Mouse (Mus musculus): ENCODE data around the gene Ascl1.

Gene Ascl1

DNA sequence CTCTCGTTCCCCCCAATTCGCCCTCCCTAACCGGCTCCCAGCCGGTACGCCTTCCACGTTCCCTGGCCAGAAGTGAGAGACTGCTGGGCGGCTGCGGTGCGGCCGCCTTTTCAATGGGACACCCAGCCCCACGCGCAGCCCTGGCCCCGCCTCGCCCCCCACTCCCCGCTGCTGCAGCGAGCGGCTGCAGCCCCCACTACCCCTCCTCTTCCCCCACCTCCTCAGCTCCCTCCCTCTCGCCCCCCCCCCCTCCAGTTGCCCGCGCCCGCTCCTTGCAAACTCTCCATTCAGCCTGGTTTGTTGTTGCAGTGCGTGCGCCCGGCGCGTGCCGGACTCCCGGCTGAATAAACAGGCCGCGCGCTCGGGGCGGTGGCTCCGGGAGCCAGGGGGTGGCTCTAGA lies at the start of gene Ascl1:
Ascl1 (minus strand) TSS at position 85 of the 400 bp plus-strand sequence.
- no peak for DNase-seq (ENCODE audit: low spot score in 2 of 2)

DNA sequence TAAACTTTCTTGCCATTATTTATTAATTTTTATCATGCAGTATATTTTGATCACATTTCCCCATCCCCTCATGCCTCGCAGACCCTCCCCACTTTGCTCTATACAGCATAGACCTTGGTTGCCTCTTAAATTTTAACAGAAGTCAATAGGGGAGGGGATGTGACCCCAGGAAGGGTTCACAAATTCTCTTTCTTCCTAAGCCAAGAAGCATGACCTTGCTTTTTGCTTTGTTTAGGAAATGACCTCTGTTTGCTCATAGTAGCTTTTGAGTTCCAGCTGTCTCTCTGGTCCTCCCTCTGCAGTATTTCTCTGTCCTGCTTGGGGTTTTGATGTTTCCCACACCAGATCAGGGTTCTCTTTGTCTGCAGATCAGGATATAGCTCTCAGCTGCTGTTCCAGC lies 40.7 kb upstream of the Ascl1 start:
- DNase-seq (ENCODE audit: low spot score in 2 of 2): no peak

DNA sequence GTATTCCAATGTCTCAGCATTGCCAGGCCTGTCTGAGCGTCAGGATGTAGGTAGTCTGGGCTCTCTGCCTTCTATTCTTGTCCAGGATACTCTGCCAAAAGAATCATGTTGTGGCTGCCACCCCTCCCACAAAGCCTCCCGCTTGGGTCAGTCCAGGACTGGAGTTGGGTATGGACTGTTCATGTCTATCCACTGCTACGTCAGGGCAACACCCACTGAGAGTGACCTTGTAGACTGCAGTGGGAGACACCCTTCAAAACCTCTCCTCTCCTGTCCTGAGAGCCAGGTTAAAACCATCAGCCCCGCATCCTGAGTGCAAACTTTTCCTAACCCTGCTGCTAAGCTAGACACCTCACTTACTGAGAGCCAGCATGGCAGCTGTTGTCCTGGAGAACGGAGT lies 28.2 kb upstream of the Ascl1 start, which contains the start of gene Pah:
Pah (plus strand) TSS at position 150 of the 400 bp plus-strand sequence.
- no peak for DNase-seq (ENCODE audit: low spot score in 2 of 2)

DNA sequence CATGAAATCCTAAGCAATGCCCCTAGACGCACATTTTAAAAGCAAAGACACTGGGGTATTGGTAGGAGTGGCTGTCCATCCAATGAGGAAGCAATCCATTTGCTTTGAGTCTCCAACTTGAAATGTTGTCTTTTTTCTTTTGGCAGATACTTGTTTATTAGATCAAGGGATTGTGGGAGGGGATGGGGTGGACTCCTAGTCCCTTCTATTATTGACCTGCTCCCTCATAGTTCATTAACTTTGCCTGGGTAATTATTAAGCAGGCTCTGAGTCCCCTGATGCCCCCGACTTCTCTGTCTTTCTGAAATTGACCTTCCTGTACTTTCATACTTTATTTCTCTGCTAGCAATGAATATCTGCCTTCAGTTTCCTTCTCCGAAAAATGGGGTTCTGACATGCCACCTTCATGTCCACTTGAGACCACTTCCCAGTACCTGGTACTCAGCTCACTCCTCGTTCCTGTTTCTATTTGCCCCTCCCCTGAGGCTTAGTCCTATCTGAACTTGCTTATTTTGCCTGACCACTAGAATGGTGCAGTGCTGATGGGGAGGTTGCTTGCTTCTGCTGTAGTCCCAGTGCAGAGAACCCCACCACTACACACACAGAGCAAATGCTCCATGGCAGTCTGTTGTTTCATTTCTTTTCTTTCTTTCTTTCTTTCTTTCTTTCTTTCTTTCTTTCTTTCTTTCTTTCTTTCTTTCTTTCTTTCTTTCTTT lies 27.1 kb upstream of the Ascl1 start:
- DNase-seq (ENCODE audit: low spot score in 2 of 2): no peak

DNA sequence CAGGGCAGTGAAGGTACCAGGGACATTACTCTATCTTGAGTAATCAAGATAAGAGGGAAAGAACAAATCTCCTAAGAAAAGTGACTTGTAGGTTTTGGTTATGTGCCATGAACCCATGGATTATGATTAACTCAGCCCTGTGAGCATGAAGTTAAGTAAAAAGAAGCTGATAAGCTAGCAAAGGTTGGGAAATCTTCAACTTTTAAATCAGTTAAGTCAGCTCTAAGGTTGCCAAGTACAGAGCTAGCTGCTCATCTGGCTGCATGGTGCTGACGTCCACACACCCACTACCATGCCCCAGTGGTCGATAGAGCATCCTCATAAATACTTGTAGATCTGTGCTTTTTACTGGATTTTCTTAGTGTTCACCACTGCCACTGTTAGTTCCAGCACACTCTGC lies 25.1 kb upstream of the Ascl1 start:
- no peak for DNase-seq (ENCODE audit: low spot score in 2 of 2)

DNA sequence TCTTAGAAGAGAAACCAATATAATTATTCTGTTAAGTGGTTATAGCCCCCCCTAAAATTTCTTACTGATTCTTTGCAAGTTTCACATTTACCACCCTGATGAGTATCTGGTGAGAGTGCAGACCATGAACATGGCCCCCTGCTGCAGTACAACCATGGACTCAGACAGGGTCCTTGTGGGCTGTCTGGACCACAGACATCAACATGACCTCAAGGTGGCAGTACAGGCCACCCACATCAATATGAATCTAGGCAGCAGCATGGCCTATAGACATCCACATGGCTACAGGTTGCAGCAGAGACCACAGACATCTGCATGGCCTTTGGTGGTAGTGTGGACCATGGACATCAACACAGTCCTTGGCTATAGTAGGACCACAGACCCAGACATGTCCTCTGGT lies 19.6 kb upstream of the Ascl1 start:
- no peak for DNase-seq (ENCODE audit: low spot score in 2 of 2)

DNA sequence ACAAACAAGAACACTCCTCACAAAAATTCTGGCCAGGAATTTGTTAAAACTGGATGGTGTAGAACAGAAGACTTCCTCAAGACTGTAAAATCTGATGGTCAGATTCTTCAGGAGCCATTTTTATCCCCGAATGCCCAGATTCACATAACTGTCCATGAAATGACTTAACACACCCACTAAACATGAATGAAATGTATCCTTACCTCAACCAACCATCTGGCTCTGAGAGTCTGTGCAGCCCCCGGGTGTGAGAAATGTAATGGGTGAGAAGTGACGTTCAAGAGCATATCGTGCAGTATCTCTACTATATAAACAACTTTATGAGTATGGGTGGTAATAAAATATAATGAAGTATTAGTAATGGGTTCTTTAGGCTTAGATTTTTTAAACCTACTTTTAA lies 15.1 kb upstream of the Ascl1 start:
- no peak for DNase-seq (ENCODE audit: low spot score in 2 of 2)

DNA sequence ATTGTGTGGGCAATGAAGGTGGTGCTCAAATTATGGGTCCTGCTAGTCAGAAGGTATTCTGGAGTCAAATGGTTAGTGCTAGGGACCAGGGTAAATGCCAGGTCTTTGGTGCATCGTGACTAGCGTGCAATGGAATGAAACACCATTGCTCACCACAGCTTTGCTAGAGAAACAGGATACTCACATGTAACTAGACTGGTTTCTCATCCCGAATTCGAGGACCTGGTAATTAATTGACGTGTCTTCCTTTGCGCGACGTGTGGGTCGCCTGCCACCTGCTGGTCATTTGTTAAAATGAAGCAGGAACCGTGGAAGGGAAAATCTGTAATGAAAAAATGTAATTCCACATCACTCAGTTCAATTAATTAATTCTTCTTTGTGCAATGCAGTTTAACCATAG lies 10.5 kb upstream of the Ascl1 start:
- peak in 1 of 2 experiments; percentile 38 for DNase-seq (ENCODE audit: low spot score in 2 of 2)

DNA sequence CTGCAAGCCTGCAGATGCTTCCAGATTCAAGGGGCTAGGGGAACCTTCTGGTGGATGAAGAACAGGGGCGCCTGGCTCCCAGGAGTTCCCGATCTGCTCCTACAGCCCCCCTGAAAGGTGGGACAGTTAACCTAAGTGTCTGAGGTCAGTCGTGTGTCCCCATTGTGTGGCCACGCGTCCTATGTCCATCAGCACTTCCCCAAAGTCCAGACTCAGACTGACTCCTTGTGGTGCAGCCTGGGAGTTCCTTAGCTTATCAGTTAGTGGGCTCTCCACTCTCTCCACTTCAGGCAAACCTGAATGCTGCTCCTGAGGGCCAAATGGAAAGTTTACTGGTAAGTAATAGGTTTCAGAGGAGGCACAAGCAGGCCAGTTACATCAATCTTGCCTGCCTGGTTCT lies 8.8 kb upstream of the Ascl1 start:
- no peak for DNase-seq (ENCODE audit: low spot score in 2 of 2)

DNA sequence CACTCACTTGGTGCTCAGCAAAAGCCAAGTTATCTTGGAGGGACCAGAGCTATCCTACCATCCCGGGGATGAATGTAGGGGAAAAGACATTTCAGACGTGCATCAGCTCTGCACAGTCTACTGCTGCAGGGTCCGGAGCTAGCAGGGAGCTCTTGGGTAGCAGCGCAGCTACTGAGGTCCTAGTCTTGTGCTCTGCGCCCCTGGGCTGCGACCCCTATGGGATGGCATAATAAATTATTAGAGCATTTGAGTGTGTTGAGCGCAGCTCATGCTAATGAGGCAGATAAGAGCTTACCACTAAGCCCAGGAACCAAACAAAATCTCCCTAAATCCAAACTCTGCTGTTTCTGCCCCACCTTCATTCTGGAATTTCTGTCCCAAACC lies 8.2 kb upstream of the Ascl1 start:
- no peak for DNase-seq (ENCODE audit: low spot score in 2 of 2)

DNA sequence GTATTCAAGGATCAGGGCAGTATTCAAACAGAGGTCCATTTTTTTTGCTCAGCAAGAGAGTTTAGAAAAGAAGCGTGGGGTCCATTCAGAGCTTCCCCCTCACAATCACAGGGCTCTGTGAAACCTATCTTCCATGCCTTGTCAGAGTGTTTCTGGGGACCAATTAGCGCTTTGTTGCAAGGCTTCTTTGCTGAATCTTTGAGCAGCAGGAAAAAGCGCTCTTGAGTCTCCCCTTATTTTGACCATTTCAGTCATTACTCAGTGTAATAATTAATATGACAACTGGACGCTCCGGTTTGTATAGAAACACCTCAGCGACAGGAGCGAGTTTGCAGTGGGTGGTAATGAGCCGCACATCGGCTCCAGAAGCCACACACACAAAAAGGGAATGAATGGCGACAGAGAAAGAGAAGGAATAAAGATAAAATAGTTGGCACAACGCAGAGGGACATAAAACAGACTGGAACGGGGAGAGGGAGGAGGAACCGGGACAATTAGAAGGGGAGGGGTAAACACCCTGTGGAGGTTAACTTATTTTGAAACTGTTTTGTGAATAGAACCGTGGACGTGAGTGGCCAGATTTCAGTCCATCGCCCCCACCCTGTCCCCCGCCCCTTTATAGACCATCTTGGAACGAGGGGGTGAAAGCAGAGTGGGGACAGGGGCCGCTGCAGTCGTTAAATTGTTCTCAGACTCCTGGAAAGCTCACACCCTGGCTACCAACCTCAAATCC lies 7.6 kb upstream of the Ascl1 start:
- DNase-seq (ENCODE audit: low spot score in 2 of 2): no peak

DNA sequence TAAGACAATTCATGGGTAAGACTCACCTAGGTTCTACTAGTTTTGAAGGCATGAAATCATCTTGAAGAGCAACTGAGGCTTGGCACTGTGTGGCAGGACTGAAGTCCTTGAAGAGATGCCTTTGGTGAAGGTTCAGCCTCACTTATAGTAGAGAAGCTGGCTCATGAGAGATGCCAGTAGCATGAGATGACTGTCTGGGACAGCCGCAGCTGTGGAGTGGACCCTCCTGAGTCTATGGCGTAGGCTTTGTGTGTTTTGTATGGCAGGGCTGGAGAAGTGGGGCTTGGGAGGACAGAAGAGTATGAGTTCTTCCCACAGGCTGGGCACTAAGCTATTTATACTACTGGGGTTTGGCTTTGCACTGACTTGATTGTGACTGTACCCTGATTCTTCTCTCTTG lies 3.6 kb upstream of the Ascl1 start:
- DNase-seq (ENCODE audit: low spot score in 2 of 2): no peak

DNA sequence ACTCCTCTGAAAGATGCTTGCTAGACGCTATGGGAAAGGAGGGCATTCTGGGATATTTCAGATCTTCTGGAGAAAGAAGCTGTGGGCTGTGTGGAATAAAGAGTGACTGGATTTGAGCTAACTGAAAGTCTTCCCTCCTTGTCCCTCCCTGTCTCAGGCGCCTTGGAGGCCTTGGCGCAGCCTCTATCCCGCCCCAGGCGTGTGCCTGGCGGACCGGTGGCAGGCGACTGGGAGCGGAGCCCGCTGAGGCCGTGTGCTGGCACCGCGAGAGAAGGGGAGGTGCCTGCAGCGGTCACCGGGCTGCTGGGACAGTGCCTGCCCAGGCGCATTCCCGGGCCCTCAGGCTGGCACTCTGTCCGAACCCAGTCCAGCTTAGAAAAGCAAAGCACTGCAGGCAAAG lies 1.1 kb upstream of the Ascl1 start:
- DNase-seq (ENCODE audit: low spot score in 2 of 2): peak in 1 of 2 experiments; percentile 50

DNA sequence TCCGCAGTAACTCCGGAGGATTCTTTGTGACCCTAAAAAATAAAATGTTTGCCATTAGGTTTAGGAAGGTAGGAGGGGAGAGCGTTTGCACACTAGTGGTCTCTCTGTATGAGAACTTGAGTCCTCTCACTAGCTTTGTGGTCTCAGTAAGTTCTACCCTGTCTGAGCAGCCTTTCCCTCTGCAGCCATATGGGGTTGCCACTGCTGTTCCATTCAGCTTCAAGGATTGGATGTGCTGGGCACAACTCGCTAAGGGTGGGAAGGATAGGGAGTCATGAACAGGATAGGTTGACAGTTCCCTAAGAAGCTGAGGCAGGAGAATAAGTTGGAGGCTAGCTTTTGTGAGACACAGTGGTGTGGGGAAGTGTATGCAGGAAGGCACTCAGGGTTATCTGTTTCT lies 716 bp upstream of the Ascl1 start:
- DNase-seq (ENCODE audit: low spot score in 2 of 2): no peak

DNA sequence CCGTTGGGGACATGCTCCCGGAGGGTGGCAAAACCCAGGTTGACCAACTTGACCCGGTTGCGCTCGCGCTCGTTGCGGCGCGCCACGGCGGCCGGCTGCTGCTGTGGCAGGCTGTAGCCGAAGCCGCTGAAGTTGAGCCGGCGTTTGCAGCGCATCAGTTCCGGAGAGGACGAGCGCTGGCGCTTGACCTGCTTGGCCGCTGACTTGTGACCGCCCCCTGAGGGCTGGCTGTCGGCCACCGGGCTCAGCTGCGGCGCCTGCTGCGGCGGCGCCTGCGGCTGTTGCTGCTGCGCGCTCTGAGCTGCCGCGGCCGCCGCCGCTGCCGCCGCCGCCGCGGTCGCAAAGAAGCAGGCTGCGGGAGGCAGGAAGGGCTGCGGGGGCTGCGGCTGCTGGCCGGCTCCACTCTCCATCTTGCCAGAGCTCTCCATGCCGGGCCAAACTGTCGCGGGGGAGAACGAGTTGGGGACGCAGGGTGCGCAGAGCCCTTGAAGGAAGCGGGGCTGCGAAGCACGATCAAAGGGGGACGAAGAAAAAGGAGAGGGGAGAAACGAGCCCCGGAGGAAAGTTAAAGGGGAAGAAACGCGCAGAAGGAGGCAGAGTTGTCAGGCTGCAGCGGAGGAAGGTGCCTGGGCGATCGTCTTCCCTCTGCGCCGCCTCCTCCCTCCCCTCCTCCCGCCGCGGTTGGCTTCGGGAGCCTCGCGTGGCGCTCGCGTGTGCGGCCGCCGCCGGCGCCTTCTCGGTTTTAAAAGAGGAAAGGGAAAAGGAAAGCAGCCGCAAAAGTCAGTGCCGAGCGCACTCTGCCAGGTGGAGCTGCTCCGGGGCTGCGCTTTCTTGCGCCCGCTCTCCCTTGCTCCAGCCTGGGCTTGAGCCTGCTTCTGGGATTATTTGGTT lies 554 bp downstream of the Ascl1 start:
- DNase-seq (ENCODE audit: low spot score in 2 of 2): peak in 1 of 2 experiments; percentile 52

DNA sequence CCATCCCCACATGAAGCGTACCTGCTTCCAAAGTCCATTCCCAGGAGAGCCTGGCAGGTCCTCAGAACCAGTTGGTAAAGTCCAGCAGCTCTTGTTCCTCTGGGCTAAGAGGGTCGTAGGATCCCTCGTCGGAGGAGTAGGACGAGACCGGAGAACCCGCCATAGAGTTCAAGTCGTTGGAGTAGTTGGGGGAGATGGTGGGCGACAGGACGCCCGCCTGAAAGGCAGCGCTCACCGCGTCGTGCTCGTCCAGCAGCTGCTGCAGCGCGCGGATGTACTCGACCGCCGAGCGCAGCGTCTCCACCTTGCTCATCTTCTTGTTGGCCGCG lies 1.2 kb downstream of the Ascl1 start:
- no peak for DNase-seq (ENCODE audit: low spot score in 2 of 2)

DNA sequence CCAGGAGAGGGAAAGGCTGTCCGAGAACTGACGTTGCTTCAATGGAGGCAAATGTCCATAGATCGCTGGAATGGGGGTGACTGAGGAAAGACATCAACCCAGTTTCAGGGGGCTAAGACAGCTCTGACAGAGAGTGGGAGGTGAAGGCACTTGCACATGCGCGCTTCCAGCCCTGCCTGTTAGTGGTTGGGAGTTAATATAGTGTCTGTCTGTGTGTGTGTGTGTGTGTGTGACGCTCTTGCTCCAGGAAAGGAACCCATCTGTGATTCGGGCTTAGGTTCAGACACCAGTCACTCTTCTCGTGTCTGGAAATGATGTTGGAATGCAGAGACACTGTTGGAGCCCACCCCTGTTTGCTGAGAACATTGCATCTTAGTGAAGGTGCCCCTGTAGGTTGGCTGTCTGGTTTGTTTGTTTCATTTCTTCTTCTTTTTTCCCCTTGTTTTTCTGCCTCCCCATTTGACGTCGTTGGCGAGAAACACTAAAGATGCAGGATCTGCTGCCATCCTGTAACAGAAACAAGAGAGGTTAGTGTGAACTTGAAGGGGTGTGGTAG lies 1.9 kb downstream of the Ascl1 start:
- DNase-seq (ENCODE audit: low spot score in 2 of 2): no peak

DNA sequence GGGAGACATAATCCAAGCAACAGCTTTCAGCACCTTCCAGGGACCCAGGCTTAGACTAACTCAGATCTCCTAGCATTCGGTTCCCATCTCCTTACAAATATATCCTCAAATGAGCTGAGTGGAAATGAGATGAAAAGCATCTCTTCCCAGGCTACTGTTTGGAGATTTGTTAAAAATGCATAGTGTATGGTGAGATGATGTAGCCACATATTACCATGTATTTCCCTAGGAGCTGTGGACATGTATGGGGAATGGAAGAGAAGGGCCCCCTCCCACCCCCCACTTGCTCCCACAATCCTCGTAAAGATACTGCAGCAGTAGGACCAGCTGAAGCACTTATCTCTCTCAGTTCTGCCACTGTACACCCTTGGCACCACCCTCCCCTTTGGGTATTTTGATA lies 3.1 kb downstream of the Ascl1 start:
- DNase-seq (ENCODE audit: low spot score in 2 of 2): no peak

DNA sequence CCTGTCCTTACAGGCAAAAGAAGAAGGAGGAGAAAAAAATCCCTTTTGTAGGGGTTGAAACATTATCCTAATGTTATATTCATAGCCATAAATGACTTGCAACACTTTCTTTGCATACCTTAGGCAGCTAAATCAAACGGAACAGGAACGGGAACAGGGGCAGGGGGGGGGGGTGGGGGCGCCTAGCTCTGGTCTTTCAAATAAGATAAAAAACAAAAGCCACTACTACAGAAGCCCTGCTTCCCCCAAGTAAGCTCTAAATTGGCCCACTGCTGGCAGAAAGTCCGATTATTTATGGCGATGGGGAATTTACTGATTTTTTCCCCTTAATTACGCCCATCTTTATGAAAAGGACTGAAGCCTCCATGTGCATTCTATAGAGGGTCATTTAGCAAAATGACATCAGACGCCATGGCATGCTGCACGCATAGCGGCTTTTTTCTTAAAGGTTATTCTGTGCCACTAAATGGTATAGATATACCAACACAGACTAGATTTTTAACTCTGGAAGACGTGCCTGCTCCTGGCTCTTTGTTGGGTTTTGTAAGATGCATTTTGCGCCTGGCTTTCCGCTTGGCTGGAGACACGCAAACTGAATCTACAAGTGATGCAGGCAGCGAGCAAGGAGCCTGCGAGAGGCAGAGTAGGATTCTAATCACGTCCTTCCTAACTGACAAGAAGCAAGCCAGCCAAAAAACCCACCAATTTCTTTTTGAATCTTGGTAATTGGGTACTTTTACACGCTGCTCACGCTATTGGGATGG lies 4.0 kb downstream of the Ascl1 start:
- DNase-seq (ENCODE audit: low spot score in 2 of 2): no peak

DNA sequence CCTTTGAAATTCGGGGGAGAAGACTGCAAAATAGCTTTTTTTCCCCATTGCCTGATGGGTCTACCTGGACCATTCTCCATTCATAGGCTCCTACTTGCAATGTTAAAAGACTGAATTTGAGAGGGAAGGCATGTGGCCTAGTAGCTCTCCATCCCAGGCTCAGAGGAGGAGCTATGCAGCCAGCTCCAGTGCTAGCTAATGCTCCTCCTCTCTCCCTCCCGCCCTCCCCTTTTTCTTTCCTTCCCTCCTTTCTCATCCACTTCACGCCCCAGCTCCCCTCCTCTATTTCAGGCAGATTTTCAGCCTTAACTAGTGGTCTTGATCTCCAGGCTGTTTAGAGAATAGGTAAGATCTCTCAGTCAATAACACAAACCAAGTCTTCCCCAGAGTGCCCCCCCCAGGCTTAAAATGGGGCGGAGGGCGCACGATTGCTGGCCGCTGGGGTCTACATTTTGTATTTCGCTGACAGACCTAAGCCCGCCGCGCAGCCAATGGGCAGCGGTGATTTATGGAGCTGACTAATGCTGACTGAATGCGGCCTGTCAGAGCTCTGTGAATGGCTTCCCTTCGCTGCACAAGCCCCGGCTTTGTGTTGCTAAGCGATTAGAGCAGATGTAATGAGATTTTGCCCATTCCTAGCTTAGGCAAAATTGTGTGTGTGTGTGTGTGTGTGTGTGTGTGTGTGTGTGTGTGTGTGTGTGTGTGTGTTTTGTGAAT lies 4.9 kb downstream of the Ascl1 start:
- DNase-seq (ENCODE audit: low spot score in 2 of 2): peak in 1 of 2 experiments; percentile 14

All from urinary bladder, postnatal 36 days (tissue).